In the genomic region with DNA sequence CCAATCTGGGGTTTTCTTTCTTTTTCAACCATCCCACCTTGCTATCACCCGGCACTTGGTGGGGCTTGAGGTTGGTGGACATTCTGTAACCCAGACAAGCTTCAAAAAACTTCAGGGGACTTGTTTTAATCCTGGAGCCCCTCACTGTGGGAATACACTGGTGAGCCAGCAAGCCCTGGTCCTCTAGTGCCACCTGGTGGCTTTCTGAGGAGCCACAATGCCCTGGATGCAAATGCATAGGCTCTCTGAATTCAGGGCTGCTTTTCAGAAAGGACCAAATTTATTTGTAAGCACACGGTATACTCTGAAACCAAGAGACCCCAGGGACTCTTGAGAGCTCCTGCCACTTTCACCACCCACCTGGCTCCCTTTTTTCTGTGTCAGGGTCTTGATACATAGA, we compare ENCODE assay signal across 8 mouse cellular contexts. TPM values are rescaled to one million over a fixed set of nuclear protein-coding genes. Genes with fewer than 3 reads are reported as not detected.
DNase-seq lines count a peak whose midpoint lies in the region; ATAC-seq and TF ChIP-seq lines count a peak whose summit lies in the region.

No protein-coding gene starts in this region.

- peaks cover 39% of the 10 kb centered on the region for H3K36me3 ChIP-seq in heart, postnatal 0 days (replicated peaks; ENCODE audit: control insufficient read depth, insufficient read depth, low read length)

- no peak overlapping the region for H3K4me2 ChIP-seq in heart, postnatal 0 days (ENCODE audit: low read depth, low read length)

- peak; percentile 43 for DNase-seq in gastrocnemius, adult 18-20 months (ENCODE audit: low spot score)
- no peak for DNase-seq in gastrocnemius, postnatal 25 days
- peak; percentile 57 for DNase-seq in T-cell, adult 2 months (ENCODE audit: low spot score)
- peak; percentile 54 for DNase-seq in embryo, embryonic 11.5 days (ENCODE audit: low read depth, low spot score)
- peak; percentile 52 for DNase-seq in heart, postnatal 0 days (ENCODE audit: low spot score)
- peak; percentile 64 to 74 for DNase-seq in layer of hippocampus, postnatal 25 days (ENCODE audit: extremely low spot score in 1 of 2, low spot score in 1 of 2)
- DNase-seq in mesoderm, embryonic 11.5 days (ENCODE audit: low read depth, low spot score) = peak; percentile 78
- peak; percentile 35 to 69 for DNase-seq in spleen, adult 18-20 months

- no peaks in the 10 kb centered on the region for H3K27me3 ChIP-seq in heart, postnatal 0 days (ENCODE audit: control insufficient read depth, insufficient read depth, low read length)

- no peak overlapping the region for H3K27ac ChIP-seq in heart, postnatal 0 days (ENCODE audit: low read depth)

- H3K4me1 ChIP-seq in heart, postnatal 0 days (ENCODE audit: control insufficient read depth, insufficient read depth) = no peaks in the 10 kb centered on the region

- no peak for TF ChIP-seq EP300 in heart, postnatal 0 days (IDR thresholded peaks at IDR 0.05; ENCODE audit: low read depth)

- 13% methylated on average over 2 of the region's 2 CpGs for WGBS in heart, postnatal 0 days

- no peak; the same call in 1 of the 2 replicates for ATAC-seq in heart, postnatal 0 days (ENCODE audit: insufficient read depth, low read depth)

- peak; percentile 92 for TF ChIP-seq CTCF in heart, postnatal 0 days (IDR thresholded peaks at IDR 0.05; ENCODE audit: low read depth)

- H3K9me3 ChIP-seq in heart, postnatal 0 days (replicated peaks; ENCODE audit: control insufficient read depth, low read length) = peaks cover 5% of the 10 kb centered on the region

- no peak overlapping the region for H3K9ac ChIP-seq in heart, postnatal 0 days (replicated peaks; ENCODE audit: low read depth, low read length)

- no peak overlapping the region for H3K4me3 ChIP-seq in heart, postnatal 0 days (ENCODE audit: low read depth, low read length)

RNA-seq across cellular contexts. Expression of a gene that starts 17.2 kb away (rescaled TPM):
- 1 to 10 TPM; 3.8 to 4.0 TPM for total RNA-seq in gastrocnemius, adult 18-20 months (2021)
- total RNA-seq in gastrocnemius, postnatal 25 days (2021) = 1 to 10 TPM; 2.5 to 3.2 TPM
- total RNA-seq in heart, postnatal 0 days (2014; rRNA removed; ENCODE audit: low replicate concordance) = 9.6 and 10.8 TPM in 2 replicates
- 2.9 and 3.8 TPM in 2 replicates for polyA plus RNA-seq in heart, postnatal 0 days (2015; fragmentation: Nextera tagmentation; extraction: Ambion mirVana)
- 10 to 100 TPM; 10.0 to 10.2 TPM for total RNA-seq in layer of hippocampus, postnatal 25 days (2021)

RNA-seq across cellular contexts. Expression of a gene that starts 23.3 kb away (rescaled TPM):
- total RNA-seq in gastrocnemius, adult 18-20 months (2021) = 1 to 10 TPM; 2.3 to 4.4 TPM
- 1 to 10 TPM; 4.8 to 5.2 TPM for total RNA-seq in gastrocnemius, postnatal 25 days (2021)
- 3.7 and 9.1 TPM in 2 replicates for total RNA-seq in heart, postnatal 0 days (2014; rRNA removed; ENCODE audit: low replicate concordance)
- polyA plus RNA-seq in heart, postnatal 0 days (2015; fragmentation: Nextera tagmentation; extraction: Ambion mirVana) = 5.0 and 5.1 TPM in 2 replicates
- 100 to 1,000 TPM; 138 to 141 TPM for total RNA-seq in layer of hippocampus, postnatal 25 days (2021)

RNA-seq across cellular contexts. Expression of a gene that starts 31.3 kb away (rescaled TPM):
- total RNA-seq in gastrocnemius, adult 18-20 months (2021) = not detected
- not detected for total RNA-seq in gastrocnemius, postnatal 25 days (2021)
- total RNA-seq in heart, postnatal 0 days (2014; rRNA removed; ENCODE audit: low replicate concordance) = not detected in 2 replicates
- not detected in 2 replicates for polyA plus RNA-seq in heart, postnatal 0 days (2015; fragmentation: Nextera tagmentation; extraction: Ambion mirVana)
- 10 to 100 TPM; 68.3 to 77.6 TPM for total RNA-seq in layer of hippocampus, postnatal 25 days (2021)

Comparison
In these comparisons a context has a peak if more than half of its experiments do, and no peak if none do; other contexts are left out.
1. RNA of a gene that starts 23.3 kb away (total RNA-seq): 138 to 141 TPM in layer of hippocampus, postnatal 25 days; 4.8 to 5.2 TPM in gastrocnemius, postnatal 25 days, 2.3 to 4.4 TPM in gastrocnemius, adult 18-20 months and 3.7 to 9.1 TPM in heart, postnatal 0 days; every median in the first group is over 10 times any median in the second.
2. RNA of a gene that starts 31.3 kb away (total RNA-seq): 68.3 to 77.6 TPM in layer of hippocampus, postnatal 25 days; not detected in gastrocnemius, adult 18-20 months, not detected in gastrocnemius, postnatal 25 days and not detected in heart, postnatal 0 days; every median in the first group is over 10 times any median in the second.